Mouse (Mus musculus) intestine, embryonic 15.5 days (tissue): ENCODE measurements around the gene Pibf1. TPM values are rescaled to one million over a fixed set of nuclear protein-coding genes. Genes with fewer than 3 reads are reported as not detected.

Experiments used
- ATAC-seq: fragments of 200-750 bp; cut with Nextera tagmentation; 2 replicates; pipeline ENCODE4 v1.8.0; 2017; ENCODE audit warnings: moderate TSS enrichment, moderate library complexity
- H3K27ac ChIP-seq: fragments of 300-500 bp; sonication (generic); 2 replicates; pipeline ENCODE4 v1.5.1; 2015; ENCODE audit warnings: mild to moderate bottlenecking, inconsistent platforms
- H3K27me3 ChIP-seq: fragments of 300-500 bp; sonication (generic); replicated peaks from 2 replicates; pipeline ENCODE4 v1.6.1; 2015; ENCODE audit warnings: inconsistent platforms
- H3K36me3 ChIP-seq: fragments of 300-500 bp; sonication (generic); 2 replicates; pipeline ENCODE4 v1.6.1; 2015; ENCODE audit warnings: inconsistent platforms
- H3K4me1 ChIP-seq: fragments of 300-500 bp; sonication (generic); replicated peaks from 2 replicates; pipeline ENCODE4 v1.6.1; 2015; ENCODE audit warnings: inconsistent platforms
- H3K4me2 ChIP-seq: fragments of 300-500 bp; sonication (generic); replicated peaks from 2 replicates; pipeline ENCODE4 v1.6.1; 2015; ENCODE audit warnings: mild to moderate bottlenecking, inconsistent platforms
- H3K4me3 ChIP-seq: fragments of 300-500 bp; sonication (generic); replicated peaks from 2 replicates; pipeline ENCODE4 v1.5.1; 2015; ENCODE audit warnings: inconsistent platforms
- H3K9ac ChIP-seq: fragments of 300-500 bp; sonication (generic); 2 replicates; pipeline ENCODE4 v1.6.1; 2015; ENCODE audit warnings: inconsistent platforms
- H3K9me3 ChIP-seq: fragments of 300-500 bp; sonication (generic); 2 replicates; pipeline ENCODE4 v1.6.1; 2016; ENCODE audit warnings: inconsistent platforms
- WGBS: fragments of 180-500 bp; shearing (Covaris S2); methylation state at CpG from one replicate; pipeline ENCODE4 v1.1.7; 2015; 5-methylcytosine and 5-hydroxymethylcytosine counted together
- polyA plus RNA-seq: library from polyadenylated mRNA; unstranded; fragments of >200 nt; fragmentation: Nextera tagmentation; extraction: Ambion mirVana; gene quantifications from 2 replicates; pipeline ENCODE4 v1.2.1, GENCODE M21; 2015

The Pibf1 gene
- polyA plus RNA-seq, 1 experiment from 2014 or later: 17.0 TPM

DNA sequence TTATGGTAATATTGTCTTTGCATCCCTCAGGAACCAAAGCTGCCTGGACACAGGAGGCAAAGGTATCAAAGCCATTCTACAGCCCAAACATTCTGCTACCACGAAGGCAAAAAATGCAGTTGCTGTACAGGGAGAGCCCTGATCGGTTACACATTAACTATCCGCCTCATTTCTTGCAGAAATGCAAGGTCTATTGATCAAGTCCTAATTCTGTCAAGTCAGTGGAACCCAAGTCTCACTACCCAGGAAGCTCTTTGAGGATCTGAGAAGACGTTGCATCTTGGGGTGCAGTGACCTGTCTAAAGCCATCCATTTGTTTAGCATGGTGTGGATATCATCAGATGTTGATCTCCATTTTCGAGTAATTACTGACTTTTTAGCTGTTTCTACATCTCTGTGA lies 181.2 kb downstream of the Pibf1 start:
- Histone ChIP-seq H3K9ac (no peak overlapping the region), H3K9me3 (no peaks in the 10 kb centered on the region), H3K4me3 (no peak overlapping the region), H3K4me1 (no peaks in the 10 kb centered on the region), H3K36me3 (no peaks in the 10 kb centered on the region), H3K27ac (peak overlapping the region; percentile 67), H3K4me2 (peak overlapping the region; percentile 18), H3K27me3 (no peaks in the 10 kb centered on the region)
- ATAC-seq: peak; percentile 79
- WGBS: 62% methylated on average over 5 of the region's 5 CpGs

DNA sequence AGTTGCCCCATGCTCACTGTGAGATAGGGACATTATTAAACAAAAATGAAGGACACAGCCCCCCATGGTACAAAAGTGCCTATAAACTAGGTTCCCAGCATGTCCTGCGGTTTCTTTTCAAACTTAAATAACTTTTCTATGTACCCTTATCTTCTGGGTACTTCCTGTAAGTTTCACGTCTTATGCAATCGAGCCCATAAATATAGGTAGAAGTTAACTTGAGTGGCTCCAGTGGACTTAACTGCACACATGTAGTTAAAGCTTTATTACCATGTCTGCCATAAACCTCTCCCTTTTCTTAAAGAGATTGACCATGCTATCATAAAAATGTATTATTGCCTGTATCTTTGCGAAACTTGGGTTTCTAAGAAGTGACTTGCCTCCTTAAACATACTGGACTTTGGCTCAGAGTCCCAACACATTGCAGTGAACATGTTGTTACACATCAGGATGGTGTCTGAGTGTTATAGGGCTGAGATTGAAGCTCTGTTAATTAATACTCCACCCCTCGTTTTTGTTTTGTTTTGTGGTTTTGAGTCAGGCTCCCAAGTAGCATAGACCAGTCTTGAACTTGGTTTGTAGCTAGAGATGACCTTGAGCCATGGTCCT lies 181.7 kb downstream of the Pibf1 start:
- H3K27ac ChIP-seq: peak overlapping the region; percentile 73
- WGBS: 52% methylated on average over 5 of the region's 5 CpGs
- peak; percentile 93 for ATAC-seq

DNA sequence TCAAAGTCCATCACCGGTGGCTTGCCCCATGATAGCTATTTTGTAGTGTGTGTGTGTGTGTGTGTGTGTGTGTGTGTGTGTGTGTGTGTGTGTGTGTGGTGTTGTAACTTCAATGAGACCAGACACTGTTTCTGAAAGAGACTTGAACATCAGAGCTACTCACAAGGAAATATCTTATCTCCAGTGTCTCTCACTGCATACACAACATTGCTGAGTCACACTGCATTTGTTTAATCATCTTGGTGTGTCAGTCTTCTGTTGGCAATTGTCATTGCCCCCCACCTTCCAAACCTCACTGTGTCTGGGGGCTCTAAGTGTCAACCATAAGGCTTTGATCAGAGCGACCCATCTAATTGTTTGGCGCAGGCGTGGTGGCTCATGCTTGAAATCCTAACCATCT lies 186.3 kb downstream of the Pibf1 start:
- H3K9me3 ChIP-seq: no peaks in the 10 kb centered on the region
- H3K36me3 ChIP-seq: no peaks in the 10 kb centered on the region
- no peak overlapping the region for H3K4me2 ChIP-seq
- ATAC-seq: no peak
- WGBS: 78% methylated on average over 4 of the region's 4 CpGs
- no peak overlapping the region for H3K4me3 ChIP-seq
- no peaks in the 10 kb centered on the region for H3K4me1 ChIP-seq
- H3K9ac ChIP-seq: no peak overlapping the region
- H3K27ac ChIP-seq: no peak overlapping the region
- H3K27me3 ChIP-seq: no peaks in the 10 kb centered on the region

More for the DNA sequence above, 181.7 kb downstream of the Pibf1 start:
- no peaks in the 10 kb centered on the region for H3K27me3 ChIP-seq
- H3K9me3 ChIP-seq: no peaks in the 10 kb centered on the region
- H3K9ac ChIP-seq: no peak overlapping the region
- no peaks in the 10 kb centered on the region for H3K36me3 ChIP-seq
- peak overlapping the region; percentile 18 for H3K4me2 ChIP-seq
- H3K4me1 ChIP-seq: no peaks in the 10 kb centered on the region
- H3K4me3 ChIP-seq: no peak overlapping the region

DNA sequence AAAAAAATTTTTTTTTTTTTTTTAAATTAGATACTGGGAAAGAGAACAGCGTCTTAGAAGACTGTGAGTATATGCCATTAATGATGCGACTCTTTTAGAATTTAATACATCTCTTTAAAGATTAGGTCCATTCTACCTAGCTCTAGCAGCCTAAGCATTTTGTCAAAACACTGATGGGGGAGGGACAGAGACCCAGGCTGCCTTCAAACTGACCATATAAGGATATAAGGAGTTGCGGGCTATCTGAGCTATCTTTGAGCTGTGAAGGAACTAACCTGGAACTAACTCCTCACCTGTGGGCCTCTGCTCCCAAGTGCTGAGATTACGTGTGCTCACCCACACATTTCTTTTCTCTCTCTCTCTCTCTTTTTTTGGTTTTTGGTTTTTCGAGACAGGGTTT lies 193.0 kb downstream of the Pibf1 start:
- H3K9me3 ChIP-seq: no peaks in the 10 kb centered on the region
- H3K9ac ChIP-seq: no peak overlapping the region
- H3K27ac ChIP-seq: no peak overlapping the region
- no peak overlapping the region for H3K4me3 ChIP-seq
- H3K36me3 ChIP-seq: no peaks in the 10 kb centered on the region
- no peak for ATAC-seq
- H3K4me2 ChIP-seq: no peak overlapping the region
- H3K27me3 ChIP-seq: no peaks in the 10 kb centered on the region
- H3K4me1 ChIP-seq: no peaks in the 10 kb centered on the region
- 94% methylated on average over 5 of the region's 5 CpGs for WGBS

DNA sequence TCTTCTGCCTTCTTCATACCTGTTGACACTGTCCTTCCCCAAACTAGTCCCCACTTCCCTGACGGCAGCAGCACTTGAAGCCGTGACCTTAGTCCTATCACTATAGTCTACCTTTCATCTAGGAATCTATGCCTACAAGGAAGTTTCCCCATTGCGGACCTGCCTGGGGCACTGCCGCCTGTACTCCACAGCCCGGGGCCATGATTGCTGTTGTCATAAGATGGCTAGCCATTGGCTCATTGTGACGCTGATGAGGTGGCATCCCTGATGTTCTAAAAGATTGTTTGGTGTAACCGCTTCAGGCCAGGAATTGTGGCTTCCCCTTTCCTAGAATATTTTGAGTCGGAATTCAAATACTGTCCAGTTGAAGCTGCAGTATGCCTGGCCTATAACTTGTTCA lies 195.2 kb downstream of the Pibf1 start:
- no peak overlapping the region for H3K9ac ChIP-seq
- no peaks in the 10 kb centered on the region for H3K9me3 ChIP-seq
- WGBS: 88% methylated on average over 8 of the region's 8 CpGs
- no peaks in the 10 kb centered on the region for H3K27me3 ChIP-seq
- H3K36me3 ChIP-seq: no peaks in the 10 kb centered on the region
- no peak for ATAC-seq
- no peak overlapping the region for H3K4me2 ChIP-seq
- no peaks in the 10 kb centered on the region for H3K4me1 ChIP-seq
- no peak overlapping the region for H3K27ac ChIP-seq
- no peak overlapping the region for H3K4me3 ChIP-seq

DNA sequence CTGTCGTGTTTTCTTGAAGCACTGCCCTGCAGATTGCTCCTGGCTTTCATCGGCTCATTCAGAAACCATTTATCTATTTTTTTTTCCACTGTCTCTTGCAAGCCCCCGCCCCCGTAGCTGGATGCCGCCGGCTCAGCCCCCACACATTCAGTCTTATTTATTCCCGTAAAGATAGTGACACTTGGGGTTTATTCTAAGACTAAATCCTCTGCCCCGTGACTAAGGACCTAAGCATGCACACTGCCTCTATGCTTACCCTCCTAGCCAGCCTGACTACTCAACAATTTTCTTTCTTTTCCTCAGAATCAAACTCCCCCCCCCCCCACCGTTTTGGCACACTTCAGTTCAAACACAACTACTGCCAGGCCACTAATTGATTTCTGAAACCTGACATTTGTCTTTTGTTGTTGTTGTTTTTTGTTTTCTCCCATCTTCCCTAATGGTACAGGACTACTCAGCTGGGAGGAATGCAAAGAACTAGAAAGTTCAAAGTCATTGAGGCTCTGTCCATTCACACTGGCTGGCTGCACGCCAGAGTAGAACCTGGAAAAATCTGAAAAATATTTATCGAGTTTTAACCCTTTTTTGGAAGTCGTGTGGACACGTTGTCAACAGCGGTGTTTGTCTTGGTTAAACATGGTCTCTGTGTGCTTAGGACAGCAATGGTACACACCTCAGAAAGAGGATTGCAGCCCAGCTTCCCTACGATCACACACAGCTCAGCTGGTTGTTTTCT lies 196.6 kb downstream of the Pibf1 start:
- no peak for ATAC-seq
- H3K4me1 ChIP-seq: no peaks in the 10 kb centered on the region
- H3K9me3 ChIP-seq: no peaks in the 10 kb centered on the region
- H3K4me3 ChIP-seq: no peak overlapping the region
- no peak overlapping the region for H3K27ac ChIP-seq
- peak overlapping the region; percentile 22 for H3K4me2 ChIP-seq
- H3K9ac ChIP-seq: no peak overlapping the region
- 38% methylated on average over 15 of the region's 15 CpGs for WGBS
- H3K27me3 ChIP-seq: no peaks in the 10 kb centered on the region
- H3K36me3 ChIP-seq: no peaks in the 10 kb centered on the region

DNA sequence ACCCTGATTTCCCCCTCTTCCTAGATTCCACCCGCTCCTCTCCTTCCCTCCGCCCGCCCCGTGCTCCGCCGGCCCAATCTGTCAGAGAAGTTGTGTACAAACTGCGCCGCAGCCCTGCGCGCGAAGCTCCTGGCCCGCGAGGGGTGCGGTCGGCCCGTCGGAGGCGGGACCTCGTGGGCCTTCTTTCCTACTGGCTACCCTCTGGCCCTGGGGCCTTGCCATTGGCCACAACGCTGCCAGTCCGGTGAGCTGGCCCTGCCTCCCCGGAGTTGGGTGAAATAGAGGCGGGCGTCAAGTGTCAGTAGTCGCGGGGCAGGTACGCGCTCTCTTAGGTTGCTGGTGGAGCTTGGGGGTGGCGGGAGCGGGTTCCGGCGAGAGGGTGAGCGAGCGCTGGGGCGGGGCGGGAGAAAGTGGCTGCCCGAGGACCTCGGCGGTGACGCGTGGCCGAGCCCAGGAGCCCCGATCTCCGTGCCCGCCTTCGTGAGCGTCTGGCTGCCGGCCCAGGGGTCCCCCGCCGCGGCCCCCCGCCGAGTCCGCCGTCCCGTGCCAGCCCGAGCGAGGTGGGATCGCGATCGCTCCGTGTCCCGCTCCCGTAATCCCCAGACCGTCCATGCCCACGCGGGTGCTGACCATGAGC lies 199.3 kb downstream of the Pibf1 start, which contains the start of gene Klf5:
Gene Klf5 (plus strand): TSS at position 307 of the 637 bp plus-strand sequence.
- under 1% methylated on average over 67 of the region's 67 CpGs for WGBS
- Histone ChIP-seq H3K4me3 (peak within 1 kb of the TSS; percentile 78), H3K9me3 (no peaks in the 10 kb centered on the region), H3K4me2 (peak within 1 kb of the TSS; percentile 82), H3K9ac (peak within 1 kb of the TSS; percentile 71), H3K36me3 (no peaks in the 10 kb centered on the region), H3K4me1 (no peaks in the 10 kb centered on the region), H3K27me3 (no peaks in the 10 kb centered on the region), H3K27ac (peak within 1 kb of the TSS; percentile 83)
- peak; percentile 98 for ATAC-seq

DNA sequence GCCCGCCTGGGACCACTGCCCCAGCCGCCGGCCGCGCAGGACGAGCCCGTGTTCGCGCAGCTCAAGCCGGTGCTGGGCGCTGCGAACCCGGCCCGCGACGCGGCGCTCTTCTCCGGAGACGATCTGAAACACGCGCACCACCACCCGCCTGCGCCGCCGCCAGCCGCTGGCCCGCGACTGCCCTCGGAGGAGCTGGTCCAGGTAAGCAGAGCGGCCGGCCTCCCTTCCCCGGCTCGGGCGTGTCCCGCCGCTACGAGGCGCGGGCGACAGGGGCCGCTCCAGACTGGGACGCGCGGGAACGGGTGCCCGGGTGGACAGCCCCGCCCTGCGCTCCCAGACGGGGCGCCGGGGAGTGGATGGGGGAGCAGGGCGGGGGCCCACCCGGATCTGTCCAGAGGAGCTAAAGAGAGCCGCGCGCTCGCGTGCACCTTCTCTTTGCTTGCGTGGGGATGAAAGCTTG lies 199.8 kb downstream of the Pibf1 start:
- no peaks in the 10 kb centered on the region for H3K27me3 ChIP-seq
- peak; percentile 55 for ATAC-seq
- H3K4me1 ChIP-seq: no peaks in the 10 kb centered on the region
- no peaks in the 10 kb centered on the region for H3K9me3 ChIP-seq
- H3K9ac ChIP-seq: peak overlapping the region; percentile 71
- H3K4me2 ChIP-seq: peak overlapping the region; percentile 82
- H3K4me3 ChIP-seq: peak overlapping the region; percentile 78
- no peaks in the 10 kb centered on the region for H3K36me3 ChIP-seq
- peak overlapping the region; percentile 83 for H3K27ac ChIP-seq
- WGBS: 0% methylated on average over 60 of the region's 60 CpGs

DNA sequence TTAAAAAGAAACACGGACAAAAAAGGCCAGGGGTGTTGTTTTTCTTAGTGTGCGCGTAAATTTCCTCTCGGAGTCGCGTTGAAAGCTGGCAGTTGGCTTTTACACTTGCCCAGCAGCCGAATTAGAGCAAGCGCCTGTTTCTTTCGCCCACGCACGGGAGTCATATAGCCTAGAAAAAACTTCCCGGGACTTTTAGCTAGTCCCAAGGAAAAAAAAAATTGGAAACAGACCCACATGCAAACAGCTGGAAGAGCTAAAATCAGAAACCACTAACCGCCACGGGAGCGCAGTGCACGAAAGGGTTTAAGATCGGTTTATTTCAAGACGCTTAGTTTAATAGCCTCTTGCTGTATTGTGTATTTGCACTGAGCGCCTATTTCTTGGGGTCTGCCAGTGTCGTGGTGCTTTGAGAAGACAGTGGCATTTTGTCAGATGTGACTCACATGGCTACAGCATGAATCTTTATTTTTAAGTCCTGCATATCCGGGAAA lies 200.5 kb downstream of the Pibf1 start:
- 2% methylated on average over 21 of the region's 21 CpGs for WGBS
- Histone ChIP-seq H3K4me2 (peak overlapping the region; percentile 82), H3K9me3 (no peaks in the 10 kb centered on the region), H3K4me3 (peak overlapping the region; percentile 78), H3K27ac (peak overlapping the region; percentile 83), H3K9ac (peak overlapping the region; percentile 71), H3K27me3 (no peaks in the 10 kb centered on the region), H3K36me3 (no peaks in the 10 kb centered on the region), H3K4me1 (no peaks in the 10 kb centered on the region)
- no peak for ATAC-seq

DNA sequence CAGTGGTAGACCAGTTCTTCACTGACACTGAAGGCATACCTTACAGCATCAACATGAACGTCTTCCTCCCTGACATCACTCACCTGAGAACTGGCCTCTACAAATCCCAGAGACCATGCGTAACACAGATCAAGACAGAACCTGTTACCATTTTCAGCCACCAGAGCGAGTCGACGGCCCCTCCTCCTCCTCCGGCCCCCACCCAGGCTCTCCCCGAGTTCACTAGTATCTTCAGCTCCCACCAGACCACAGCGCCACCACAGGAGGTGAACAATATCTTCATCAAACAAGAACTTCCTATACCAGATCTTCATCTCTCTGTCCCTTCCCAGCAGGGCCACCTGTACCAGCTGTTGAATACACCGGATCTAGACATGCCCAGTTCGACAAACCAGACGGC lies 202.2 kb downstream of the Pibf1 start:
- no peaks in the 10 kb centered on the region for H3K9me3 ChIP-seq
- peak overlapping the region; percentile 48 for H3K4me2 ChIP-seq
- peak overlapping the region; percentile 78 for H3K4me3 ChIP-seq
- H3K27me3 ChIP-seq: no peaks in the 10 kb centered on the region
- H3K4me1 ChIP-seq: no peaks in the 10 kb centered on the region
- WGBS: 50% methylated on average over 11 of the region's 11 CpGs
- no peaks in the 10 kb centered on the region for H3K36me3 ChIP-seq
- peak; percentile 16; the same call in 1 of the 2 replicates for ATAC-seq
- peak overlapping the region; percentile 51; the same call in 1 of the 2 replicates for H3K27ac ChIP-seq
- peak overlapping the region; percentile 37 for H3K9ac ChIP-seq
